Mouse (Mus musculus) right cerebral cortex, adult 2 months (tissue): ENCODE results near the gene Atp6v0a4.

Experiments used
- DNase-seq, 2 experiments: peaks; one replicate each; pipeline ENCODE4 v3.0.0; 2021 to 2022; ENCODE audit warnings: low spot score in 2 of 2

The Atp6v0a4 gene

GRCm38 (mm10) chr6:38124207-38124835, at the start of gene Atp6v0a4:
Atp6v0a4 (minus strand) TSS chr6:38124586.
- no peak for DNase-seq

GRCm38 (mm10) chr6:38165385-38165784, 41.0 kb upstream of the Atp6v0a4 start:
- no peak for DNase-seq

- DNase-seq, result peak; percentile 40 to 43
Measured at GRCm38 (mm10) chr6:38164705-38165104, 40.3 kb upstream of the Atp6v0a4 start.

- no peak for DNase-seq
Measured at GRCm38 (mm10) chr6:38162825-38163504, 38.6 kb upstream of the Atp6v0a4 start.

GRCm38 (mm10) chr6:38160556-38160955, 36.2 kb upstream of the Atp6v0a4 start:
- DNase-seq, result no peak

GRCm38 (mm10) chr6:38160102-38160501, 35.7 kb upstream of the Atp6v0a4 start:
- DNase-seq, result peak; percentile 92 to 94

- DNase-seq, result no peak
Measured at GRCm38 (mm10) chr6:38159576-38159975, 35.2 kb upstream of the Atp6v0a4 start.

GRCm38 (mm10) chr6:38157925-38158324, 33.5 kb upstream of the Atp6v0a4 start:
- no peak for DNase-seq

- DNase-seq, result no peak
Measured at GRCm38 (mm10) chr6:38156204-38156603, 31.8 kb upstream of the Atp6v0a4 start.

- DNase-seq, result no peak
Measured at GRCm38 (mm10) chr6:38152305-38152704, 27.9 kb upstream of the Atp6v0a4 start.

- DNase-seq, result no peak
Measured at GRCm38 (mm10) chr6:38149483-38149882, 25.1 kb upstream of the Atp6v0a4 start.

GRCm38 (mm10) chr6:38148626-38149025, 24.2 kb upstream of the Atp6v0a4 start:
- DNase-seq, result no peak

GRCm38 (mm10) chr6:38147301-38147700, 22.9 kb upstream of the Atp6v0a4 start:
- DNase-seq, result no peak

GRCm38 (mm10) chr6:38145463-38146065, 21.2 kb upstream of the Atp6v0a4 start:
- DNase-seq, result peak in 1 of 2 experiments; percentile 18

GRCm38 (mm10) chr6:38144161-38144998, 20.0 kb upstream of the Atp6v0a4 start:
- no peak for DNase-seq

- DNase-seq, result no peak
Measured at GRCm38 (mm10) chr6:38140402-38140801, 16.0 kb upstream of the Atp6v0a4 start.

- DNase-seq, result peak; percentile 32 to 43
Measured at GRCm38 (mm10) chr6:38139086-38139485, 14.7 kb upstream of the Atp6v0a4 start.

GRCm38 (mm10) chr6:38134806-38135559, 10.6 kb upstream of the Atp6v0a4 start:
- DNase-seq, result peak; percentile 74 to 75

GRCm38 (mm10) chr6:38131801-38132231, 7.4 kb upstream of the Atp6v0a4 start:
- DNase-seq, result no peak

- DNase-seq, result no peak
Measured at GRCm38 (mm10) chr6:38129883-38130282, 5.5 kb upstream of the Atp6v0a4 start.

- no peak for DNase-seq
Measured at GRCm38 (mm10) chr6:38128115-38128514, 3.7 kb upstream of the Atp6v0a4 start.
